Mouse (Mus musculus): Measurements from ENCODE around the gene Zdhhc14.

Gene Zdhhc14

DNA sequence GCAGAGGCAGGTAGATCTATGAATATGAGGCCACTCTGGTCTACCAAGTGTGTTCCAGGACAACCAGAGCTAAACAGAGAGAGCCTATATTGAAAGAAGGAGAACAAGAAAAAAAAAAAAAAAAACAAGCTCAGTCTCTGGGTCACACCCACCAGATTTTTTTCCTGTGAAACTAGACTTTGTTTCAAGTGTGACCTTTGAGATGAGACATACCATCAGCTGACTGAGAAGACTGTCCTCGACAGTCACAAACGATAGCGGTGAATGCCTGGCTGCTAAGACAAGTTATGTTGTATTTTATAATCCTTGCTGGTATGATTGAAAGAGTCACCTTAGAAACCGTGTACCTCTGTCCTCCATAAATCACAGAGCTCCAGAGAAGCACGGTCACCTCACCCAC is 303.0 kb downstream of the Zdhhc14 start:
- DNase-seq, result no peak

DNA sequence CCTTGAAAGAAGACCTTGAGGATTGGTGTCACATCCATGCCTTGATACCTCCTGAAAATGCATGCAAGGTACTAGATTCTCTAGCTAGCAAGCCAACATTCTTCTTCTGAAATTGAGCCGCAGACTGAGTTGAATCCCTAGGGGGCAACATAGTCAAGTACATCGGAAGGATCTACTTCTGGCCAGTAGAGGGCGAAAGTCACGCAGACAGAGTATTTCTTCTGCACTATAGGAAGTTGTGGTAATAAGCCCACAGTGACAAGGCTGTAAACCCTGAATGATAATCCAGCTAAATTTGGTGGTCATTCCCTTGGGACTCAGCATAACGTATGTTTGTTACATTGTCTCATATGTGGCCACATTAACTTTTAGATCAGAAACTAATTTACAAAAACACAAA is 303.5 kb downstream of the Zdhhc14 start:
- peak; percentile 73 for DNase-seq

DNA sequence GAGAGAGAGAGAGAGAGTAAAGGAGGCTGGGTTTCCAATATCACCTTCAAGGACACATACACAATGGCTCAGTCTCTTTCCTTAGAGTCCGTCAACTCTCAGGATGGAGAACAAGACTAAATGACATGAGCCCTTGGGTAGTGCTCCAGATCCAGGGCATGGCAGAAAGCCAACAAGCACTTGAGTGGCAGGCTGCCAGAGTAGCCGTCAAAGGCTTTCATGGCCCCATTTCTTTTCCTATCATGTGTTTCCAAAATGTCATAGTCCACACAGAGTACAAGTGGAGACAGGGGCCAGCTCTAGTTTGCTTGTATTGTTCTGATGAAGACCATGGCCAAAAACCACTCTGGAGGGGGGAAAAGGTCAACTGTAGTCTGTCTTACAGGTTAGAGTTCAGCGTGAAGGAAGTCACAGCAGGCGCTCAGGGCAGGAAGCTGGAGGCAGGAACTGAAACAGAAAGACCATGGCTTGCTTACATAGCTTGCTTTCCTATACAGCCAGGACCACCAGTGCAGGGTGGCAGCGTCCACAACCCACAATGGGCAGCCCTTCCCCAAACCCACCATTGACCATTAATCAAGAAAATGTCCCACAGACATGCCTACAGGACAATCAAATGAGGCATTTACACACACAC is 304.9 kb downstream of the Zdhhc14 start:
- no peak for DNase-seq

DNA sequence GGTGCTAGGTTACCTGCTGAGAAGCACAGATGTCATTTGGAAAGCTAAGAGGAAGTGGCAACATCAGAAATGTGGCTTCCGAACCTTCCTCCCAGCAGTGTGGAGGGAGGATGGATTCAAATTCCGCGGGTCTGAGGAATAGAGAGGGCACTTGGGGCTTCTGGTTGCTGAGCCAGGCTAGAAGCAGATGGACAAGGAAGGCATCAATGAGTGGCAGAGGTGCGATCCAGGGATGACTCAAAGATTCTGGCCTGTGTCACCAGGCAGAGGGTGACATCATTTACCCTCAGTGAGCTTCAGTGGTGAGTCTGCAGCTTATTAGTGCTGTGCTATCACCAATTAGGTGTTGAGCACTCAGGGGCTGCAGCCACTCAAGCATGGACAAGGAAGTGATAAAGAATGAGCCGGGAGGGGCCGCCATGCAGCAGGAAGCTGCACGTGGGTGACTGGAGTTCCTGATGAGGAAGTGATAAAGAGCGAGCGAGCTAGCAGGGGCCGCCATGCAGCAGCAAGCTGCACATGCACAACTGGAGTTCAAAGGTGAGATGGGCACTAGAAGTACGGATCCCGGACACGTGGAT is 306.0 kb downstream of the Zdhhc14 start:
- no peak for DNase-seq

DNA sequence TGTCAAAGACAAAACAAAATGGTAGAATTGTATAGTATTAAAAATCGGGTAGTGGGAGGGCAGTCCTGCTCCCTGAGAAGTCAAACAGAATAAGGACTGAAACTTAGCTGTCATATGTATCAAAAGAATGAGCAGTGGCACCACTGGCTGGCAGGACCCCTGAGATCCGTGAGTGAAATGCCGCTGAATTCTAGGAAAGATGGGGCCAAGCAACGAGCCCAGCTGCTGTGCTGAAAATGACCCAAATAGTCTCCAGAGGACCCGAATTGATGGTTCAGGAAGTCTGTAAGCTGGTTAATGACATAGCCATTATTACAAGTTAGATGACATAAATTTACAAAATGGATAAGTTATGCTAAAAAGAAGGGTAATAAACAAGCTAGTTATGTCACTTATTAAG is 306.5 kb downstream of the Zdhhc14 start:
- DNase-seq, result no peak

DNA sequence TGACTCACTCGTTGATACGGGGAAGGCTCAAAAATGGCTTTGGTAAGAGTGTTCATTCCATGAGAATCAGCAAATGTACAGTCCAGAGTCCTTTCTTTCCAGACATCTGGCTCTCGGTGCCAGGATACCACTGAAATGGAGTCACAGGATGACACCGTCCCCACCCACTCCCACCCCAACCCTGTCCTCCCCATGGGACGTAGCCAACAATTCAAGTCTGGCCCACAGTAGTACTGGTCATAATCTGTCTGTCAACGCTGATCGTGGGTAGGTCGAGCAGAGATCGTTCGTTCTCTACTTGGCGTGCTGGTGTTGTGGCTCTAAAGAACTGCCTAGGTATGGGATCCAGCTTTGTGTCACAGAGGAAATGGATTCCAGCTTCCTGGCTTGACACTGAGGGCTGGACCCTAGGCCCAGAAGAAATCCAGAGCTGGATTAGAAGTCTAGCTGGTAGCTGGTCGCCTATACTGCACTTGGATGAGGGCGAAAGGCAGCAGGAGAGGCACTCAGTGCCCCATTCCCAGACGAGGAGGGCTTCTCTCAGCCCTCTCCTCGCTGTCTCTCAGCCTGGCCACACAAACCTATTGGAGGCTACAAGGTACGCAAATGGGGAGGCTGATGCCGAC is 307.2 kb downstream of the Zdhhc14 start:
- no peak for DNase-seq

DNA sequence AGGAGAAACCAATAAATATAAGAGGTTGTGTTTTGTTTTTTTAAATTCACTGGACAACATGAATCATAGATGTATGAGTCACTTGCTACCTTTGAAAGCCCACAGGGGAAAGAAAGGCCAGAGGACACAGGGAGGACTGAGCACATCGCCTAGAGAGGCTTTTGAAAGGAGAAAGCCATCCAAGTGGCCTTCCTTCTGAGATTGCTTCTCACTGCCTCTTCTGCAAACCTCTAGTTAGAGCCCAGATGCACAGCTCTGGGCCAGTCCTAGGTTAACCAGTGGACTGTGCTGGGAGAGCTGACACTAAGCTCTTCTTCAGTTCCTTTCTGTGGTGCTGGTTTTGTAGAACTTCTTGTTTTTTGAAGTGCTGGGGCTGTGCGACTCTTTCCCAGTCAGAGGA is 307.9 kb downstream of the Zdhhc14 start:
- no peak for DNase-seq

DNA sequence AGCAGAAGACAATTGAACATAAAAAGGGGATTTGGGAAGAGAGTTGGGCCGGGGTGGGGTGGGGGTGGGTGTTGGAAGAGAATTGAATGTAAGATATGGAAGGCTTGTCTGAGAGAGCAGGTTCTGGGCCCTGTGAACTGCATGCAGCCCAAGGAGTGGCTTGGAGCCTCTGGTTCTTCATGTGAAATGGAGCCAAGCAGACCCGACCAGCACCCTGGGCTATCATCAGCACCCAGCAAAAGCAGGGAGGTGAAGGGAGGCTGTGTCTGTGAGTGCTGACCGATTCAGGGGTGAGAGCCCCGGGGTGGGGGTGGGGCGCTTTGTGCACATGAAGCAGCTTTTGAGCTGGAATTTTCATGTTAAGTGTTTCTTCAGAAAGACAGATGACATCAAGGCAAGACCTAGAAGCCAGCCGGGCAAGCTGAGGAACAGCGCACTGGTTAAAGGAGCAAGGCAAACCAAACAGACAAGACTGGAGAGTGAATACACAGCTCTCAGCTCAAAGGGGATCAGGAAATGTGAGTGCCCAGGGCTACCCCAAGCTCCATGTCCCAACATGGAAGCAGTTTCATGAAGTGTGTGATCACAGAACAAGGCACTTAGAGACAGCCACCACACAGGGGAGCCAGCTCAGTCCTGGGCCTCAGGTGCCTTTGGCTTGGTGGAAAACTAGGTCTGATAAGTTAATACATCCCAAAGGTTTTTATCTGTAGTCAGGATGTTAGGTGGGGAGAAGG is 308.6 kb downstream of the Zdhhc14 start:
- DNase-seq, result no peak

DNA sequence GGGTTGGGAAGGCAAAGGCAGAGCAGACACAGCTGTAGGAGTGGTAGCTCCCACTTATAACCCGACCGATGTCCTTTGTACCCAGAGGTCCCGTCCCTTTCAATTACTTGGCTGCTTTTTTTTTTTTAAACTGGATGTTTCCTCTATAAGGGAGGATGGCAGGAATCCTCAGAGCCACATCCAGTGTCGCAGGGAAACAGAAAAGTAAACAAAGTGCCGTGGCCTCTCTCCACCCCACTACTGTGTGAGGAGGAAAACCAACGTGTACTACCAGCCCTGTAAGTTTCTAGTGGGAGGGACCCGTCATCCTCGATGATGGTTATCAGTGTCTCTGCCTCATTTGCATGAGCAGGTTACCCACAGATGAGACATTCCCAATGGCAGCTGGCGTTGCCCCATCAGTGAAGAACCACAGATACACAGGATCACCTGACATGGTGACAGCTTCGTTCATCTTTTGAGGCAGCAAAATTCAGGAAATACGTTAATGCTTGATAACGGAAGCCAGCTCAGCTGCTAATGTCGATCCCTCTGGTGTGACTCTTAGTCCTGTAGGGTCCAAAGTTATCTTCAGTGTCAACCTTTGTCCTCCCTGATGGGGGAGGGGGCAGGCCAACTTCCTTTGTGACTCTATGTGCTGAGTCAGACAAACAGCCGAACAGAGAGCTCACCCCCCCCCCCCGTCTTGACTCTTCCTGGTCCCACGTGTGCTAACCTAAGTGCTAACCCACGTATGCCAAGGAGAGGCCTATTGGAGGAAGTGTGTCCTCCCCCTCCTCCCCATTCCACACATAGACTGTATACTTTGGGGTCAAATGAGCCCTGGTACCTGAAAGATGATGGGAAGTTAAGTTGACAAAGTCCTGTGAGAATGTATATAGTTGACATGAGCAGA is 309.7 kb downstream of the Zdhhc14 start:
- DNase-seq, result no peak

DNA sequence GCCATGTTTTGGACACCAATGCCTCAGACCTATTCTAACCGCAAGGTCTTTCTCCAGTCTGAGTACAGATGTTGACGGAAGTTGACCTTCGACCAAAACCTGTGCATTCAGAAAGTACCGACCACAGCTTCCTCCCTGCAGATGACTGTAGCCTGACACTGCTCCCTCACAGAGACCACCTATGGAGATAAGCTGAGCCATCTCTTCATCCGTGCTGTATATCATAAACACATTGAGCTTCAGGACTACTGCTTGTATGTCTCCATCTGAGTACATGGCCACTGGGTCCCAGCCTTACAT is 310.2 kb downstream of the Zdhhc14 start:
- DNase-seq, result no peak
